Mouse (Mus musculus) intestine, embryonic 14.5 days (tissue): ENCODE results near the gene Adamts18. TPM values are rescaled to one million over a fixed set of nuclear protein-coding genes. Genes with fewer than 3 reads are reported as not detected.

Experiments
- ATAC-seq: fragments of 200-750 bp; cut with Nextera tagmentation; replicated peaks from 2 replicates; pipeline ENCODE4 v1.8.0; 2017; ENCODE audit warnings: low read depth, moderate number of reproducible peaks, moderate TSS enrichment, moderate library complexity; ENCODE audit not compliant: low FRiP score, low TSS enrichment
- DNase-seq: peaks from one replicate; pipeline ENCODE4 v3.0.0-alpha.2; 2018; ENCODE audit warnings: low spot score
- H3K27ac ChIP-seq: fragments of 300-500 bp; sonication (generic); 2 replicates; pipeline ENCODE4 v1.5.1; 2014; ENCODE audit warnings: low read depth, mild to moderate bottlenecking, control low read depth
- H3K27me3 ChIP-seq: fragments of 300-500 bp; sonication (generic); replicated peaks from 2 replicates; pipeline ENCODE4 v1.6.1; 2014; ENCODE audit warnings: low read length, control low read depth; ENCODE audit not compliant: control insufficient read depth, insufficient read depth
- H3K36me3 ChIP-seq: fragments of 300-500 bp; sonication (generic); 2 replicates; pipeline ENCODE4 v1.6.1; 2014; ENCODE audit warnings: low read length, control low read depth; ENCODE audit not compliant: control insufficient read depth, insufficient read depth
- H3K4me1 ChIP-seq: fragments of 300-500 bp; sonication (generic); replicated peaks from 2 replicates; pipeline ENCODE4 v1.6.1; 2014; ENCODE audit warnings: low read length, control low read depth, mixed read lengths; ENCODE audit not compliant: control insufficient read depth, insufficient read depth
- H3K4me2 ChIP-seq: fragments of 300-500 bp; sonication (generic); 2 replicates; pipeline ENCODE4 v1.6.1; 2014; ENCODE audit warnings: low read length
- H3K4me3 ChIP-seq: fragments of 300-500 bp; sonication (generic); 2 replicates; pipeline ENCODE4 v1.5.1; 2014; ENCODE audit warnings: low read depth, low read length, control low read depth, mixed read lengths
- H3K9ac ChIP-seq: fragments of 300-500 bp; sonication (generic); 2 replicates; pipeline ENCODE4 v1.6.1; 2014; ENCODE audit warnings: mild to moderate bottlenecking, low read length
- H3K9me3 ChIP-seq: fragments of 300-500 bp; sonication (generic); 2 replicates; pipeline ENCODE4 v1.6.1; 2016; ENCODE audit warnings: low read length, control low read depth; ENCODE audit not compliant: control insufficient read depth
- WGBS: fragments of 180-500 bp; shearing (Covaris S2); extraction: QIAGEN DNeasy Blood & Tissue Kit; methylation state at CpG from one replicate; pipeline ENCODE4 v1.1.7; 2014; 5-methylcytosine and 5-hydroxymethylcytosine counted together
- polyA plus RNA-seq: library from polyadenylated mRNA; unstranded; fragments of >200 nt; fragmentation: Nextera tagmentation; extraction: Ambion mirVana; gene quantifications from 2 replicates; pipeline ENCODE4 v1.2.1, GENCODE M21; 2014

Gene Adamts18
- polyA plus RNA-seq, 1 experiment from 2014 or later: 0.58 TPM

- Histone ChIP-seq H3K4me3 (no peak overlapping the region), H3K27me3 (no peaks in the 10 kb centered on the region), H3K9me3 (no peaks in the 10 kb centered on the region), H3K36me3 (no peaks in the 10 kb centered on the region), H3K27ac (no peak overlapping the region), H3K9ac (no peak overlapping the region), H3K4me2 (no peak overlapping the region), H3K4me1 (no peaks in the 10 kb centered on the region)
- ATAC-seq (no peak), DNase-seq (no peak)
- 41% methylated on average over 5 of the region's 5 CpGs for WGBS
These were observed 49.0 kb downstream of the Adamts18 start for GRCm38 (mm10) chr8:113799550-113799949.

GRCm38 (mm10) chr8:113791856-113792255 is 56.7 kb downstream of the Adamts18 start:
- no peaks in the 10 kb centered on the region for H3K27me3 ChIP-seq
- 36% methylated on average over 13 of the region's 13 CpGs for WGBS
- no peak overlapping the region for H3K4me2 ChIP-seq
- H3K27ac ChIP-seq: no peak overlapping the region
- DNase-seq (no peak), ATAC-seq (no peak)
- peaks cover 8% of the 10 kb centered on the region for H3K4me1 ChIP-seq
- H3K9ac ChIP-seq: no peak overlapping the region
- no peak overlapping the region for H3K4me3 ChIP-seq
- H3K36me3 ChIP-seq: no peaks in the 10 kb centered on the region
- H3K9me3 ChIP-seq: no peaks in the 10 kb centered on the region

- 38% methylated on average over 3 of the region's 3 CpGs for WGBS
- H3K27ac ChIP-seq: 0 out of 2 replicates have a peak overlapping the region, but pooled peaks have one; percentile 5
These were observed 57.5 kb downstream of the Adamts18 start for GRCm38 (mm10) chr8:113791061-113791460.

GRCm38 (mm10) chr8:113783711-113784110 is 64.8 kb downstream of the Adamts18 start:
- Histone ChIP-seq H3K4me3 (no peak overlapping the region), H3K36me3 (no peaks in the 10 kb centered on the region), H3K27ac (no peak overlapping the region), H3K9ac (no peak overlapping the region), H3K4me2 (no peak overlapping the region), H3K27me3 (no peaks in the 10 kb centered on the region), H3K4me1 (no peaks in the 10 kb centered on the region), H3K9me3 (no peaks in the 10 kb centered on the region)
- ATAC-seq (no peak), DNase-seq (no peak)
- WGBS: 79% methylated on average over 3 of the region's 3 CpGs

More at GRCm38 (mm10) chr8:113791061-113791460, 57.5 kb downstream of the Adamts18 start:
- no peaks in the 10 kb centered on the region for H3K27me3 ChIP-seq
- no peak overlapping the region for H3K9ac ChIP-seq
- peaks cover 8% of the 10 kb centered on the region for H3K4me1 ChIP-seq
- ATAC-seq (no peak), DNase-seq (no peak)
- no peaks in the 10 kb centered on the region for H3K9me3 ChIP-seq
- no peak overlapping the region for H3K4me3 ChIP-seq
- no peaks in the 10 kb centered on the region for H3K36me3 ChIP-seq
- no peak overlapping the region for H3K4me2 ChIP-seq

- no peak for DNase-seq
- H3K27ac ChIP-seq: no peak overlapping the region
- no peak overlapping the region for H3K4me2 ChIP-seq
- no peaks in the 10 kb centered on the region for H3K9me3 ChIP-seq
- 57% methylated on average over 2 of the region's 2 CpGs for WGBS
- no peak overlapping the region for H3K9ac ChIP-seq
- ATAC-seq: no peak
- H3K27me3 ChIP-seq: no peaks in the 10 kb centered on the region
- no peaks in the 10 kb centered on the region for H3K36me3 ChIP-seq
- no peak overlapping the region for H3K4me3 ChIP-seq
- no peaks in the 10 kb centered on the region for H3K4me1 ChIP-seq
These were observed 67.0 kb downstream of the Adamts18 start for GRCm38 (mm10) chr8:113781554-113781953.

- H3K4me2 ChIP-seq: no peak overlapping the region
- ATAC-seq (no peak), DNase-seq (no peak)
- no peaks in the 10 kb centered on the region for H3K9me3 ChIP-seq
- no peaks in the 10 kb centered on the region for H3K36me3 ChIP-seq
- H3K27ac ChIP-seq: no peak overlapping the region
- H3K4me1 ChIP-seq: no peaks in the 10 kb centered on the region
- no peak overlapping the region for H3K9ac ChIP-seq
- no peaks in the 10 kb centered on the region for H3K27me3 ChIP-seq
- no peak overlapping the region for H3K4me3 ChIP-seq
- WGBS: 82% methylated on average over 6 of the region's 6 CpGs
These were observed 73.2 kb downstream of the Adamts18 start for GRCm38 (mm10) chr8:113775361-113775760.

- DNase-seq (no peak), ATAC-seq (no peak)
- H3K27me3 ChIP-seq: no peaks in the 10 kb centered on the region
- H3K4me3 ChIP-seq: no peak overlapping the region
- no peaks in the 10 kb centered on the region for H3K36me3 ChIP-seq
- no peak overlapping the region for H3K9ac ChIP-seq
- H3K4me1 ChIP-seq: peaks cover 6% of the 10 kb centered on the region
- WGBS: 66% methylated on average over 8 of the region's 8 CpGs
- H3K4me2 ChIP-seq: no peak overlapping the region
- no peaks in the 10 kb centered on the region for H3K9me3 ChIP-seq
- no peak overlapping the region for H3K27ac ChIP-seq
These were observed 79.6 kb downstream of the Adamts18 start for GRCm38 (mm10) chr8:113768861-113769410.

GRCm38 (mm10) chr8:113765121-113765520 is 83.4 kb downstream of the Adamts18 start:
- Histone ChIP-seq H3K9ac (no peak overlapping the region), H3K4me3 (no peak overlapping the region), H3K27me3 (no peaks in the 10 kb centered on the region), H3K27ac (no peak overlapping the region), H3K36me3 (no peaks in the 10 kb centered on the region), H3K9me3 (no peaks in the 10 kb centered on the region), H3K4me2 (no peak overlapping the region), H3K4me1 (peaks cover 23% of the 10 kb centered on the region)
- DNase-seq: no peak
- 64% methylated on average over 4 of the region's 4 CpGs for WGBS
- ATAC-seq: no peak

- no peak overlapping the region for H3K27ac ChIP-seq
- H3K4me2 ChIP-seq: no peak overlapping the region
- no peak for DNase-seq
- H3K4me3 ChIP-seq: no peak overlapping the region
- no peaks in the 10 kb centered on the region for H3K27me3 ChIP-seq
- H3K4me1 ChIP-seq: peaks cover 23% of the 10 kb centered on the region
- no peak for ATAC-seq
- H3K36me3 ChIP-seq: no peaks in the 10 kb centered on the region
- H3K9ac ChIP-seq: no peak overlapping the region
- H3K9me3 ChIP-seq: no peaks in the 10 kb centered on the region
- 26% methylated on average over 10 of the region's 10 CpGs for WGBS
These were observed 84.8 kb downstream of the Adamts18 start for GRCm38 (mm10) chr8:113763592-113764355.
